Mouse (Mus musculus) testis, adult 2 months (tissue): ENCODE results near the gene Zfp541. TPM values are rescaled to one million over a fixed set of nuclear protein-coding genes. Genes with fewer than 3 reads are reported as not detected.

Experiments
- H3K27ac ChIP-seq: fragments of 200-500 bp; 2 replicates; pipeline ENCODE4 v1.5.1; 2012; ENCODE audit warnings: low read depth, low read length; ENCODE audit not compliant: control insufficient read depth, insufficient read depth
- H3K27me3 ChIP-seq: fragments of 200-500 bp; 2 replicates; pipeline ENCODE4 v1.6.1; 2012; ENCODE audit warnings: mild to moderate bottlenecking, low read length, moderate library complexity; ENCODE audit not compliant: control insufficient read depth, insufficient read depth
- H3K36me3 ChIP-seq: fragments of 200-500 bp; 2 replicates; pipeline ENCODE4 v1.6.1; 2012; ENCODE audit warnings: mild to moderate bottlenecking, low read length; ENCODE audit not compliant: control insufficient read depth, insufficient read depth
- H3K4me1 ChIP-seq: fragments of 200-500 bp; 2 replicates; pipeline ENCODE4 v1.6.1; 2012; ENCODE audit warnings: low read length; ENCODE audit not compliant: control insufficient read depth, insufficient read depth
- H3K4me3 ChIP-seq: fragments of 200-500 bp; 2 replicates; pipeline ENCODE4 v1.5.1; 2012; ENCODE audit warnings: low read depth, mild to moderate bottlenecking, low read length, moderate library complexity, mixed read lengths; ENCODE audit not compliant: control insufficient read depth
- CTCF ChIP-seq: fragments of 200-500 bp; IDR thresholded peaks from 2 replicates; pipeline ENCODE4 v1.5.1; 2012; ENCODE audit warnings: low read depth, mild to moderate bottlenecking, inconsistent platforms, low read length, moderate library complexity; ENCODE audit not compliant: control insufficient read depth, insufficient read depth, insufficient replicate concordance
- POLR2A ChIP-seq: fragments of 200-500 bp; IDR thresholded peaks from 2 replicates; pipeline ENCODE4 v1.6.1; 2012; ENCODE audit warnings: low read depth, mild to moderate bottlenecking, inconsistent platforms, low read length, moderate library complexity; ENCODE audit not compliant: control insufficient read depth
- polyA plus RNA-seq: library from polyadenylated mRNA; depleted of rRNA; stranded (reverse); fragments of >200 nt; gene quantifications from 2 replicates; pipeline ENCODE4 v1.2.3, GENCODE M21; 2012

Zfp541 gene
- polyA plus RNA-seq, 1 experiment, result 98.8 TPM

DNA sequence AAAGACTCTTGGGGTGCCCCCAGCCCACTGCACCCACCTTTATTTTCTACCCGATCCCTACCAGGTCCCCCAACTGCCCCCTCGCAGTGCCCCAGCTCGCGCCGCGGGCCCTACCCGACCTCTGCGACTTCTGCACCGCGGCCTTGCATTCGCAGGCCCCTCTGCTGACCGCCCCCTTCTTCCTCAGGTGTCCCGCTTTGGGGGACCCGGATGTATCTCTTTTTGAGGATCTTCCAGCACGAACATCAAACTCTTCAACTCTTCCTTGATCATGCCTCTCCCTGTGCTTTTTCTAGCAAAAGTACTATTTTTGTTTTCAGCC is 446 bp downstream of the Zfp541 start:
- Histone ChIP-seq H3K36me3 (no peaks in the 10 kb centered on the region; the same call in 1 of the 2 replicates), H3K27me3 (no peaks in the 10 kb centered on the region), H3K4me1 (peaks cover 3% of the 10 kb centered on the region; the same call in 1 of the 2 replicates), H3K27ac (peak overlapping the region; percentile 93), H3K4me3 (peak overlapping the region; percentile 91)
- no peak for TF ChIP-seq POLR2A
- no peak for TF ChIP-seq CTCF

DNA sequence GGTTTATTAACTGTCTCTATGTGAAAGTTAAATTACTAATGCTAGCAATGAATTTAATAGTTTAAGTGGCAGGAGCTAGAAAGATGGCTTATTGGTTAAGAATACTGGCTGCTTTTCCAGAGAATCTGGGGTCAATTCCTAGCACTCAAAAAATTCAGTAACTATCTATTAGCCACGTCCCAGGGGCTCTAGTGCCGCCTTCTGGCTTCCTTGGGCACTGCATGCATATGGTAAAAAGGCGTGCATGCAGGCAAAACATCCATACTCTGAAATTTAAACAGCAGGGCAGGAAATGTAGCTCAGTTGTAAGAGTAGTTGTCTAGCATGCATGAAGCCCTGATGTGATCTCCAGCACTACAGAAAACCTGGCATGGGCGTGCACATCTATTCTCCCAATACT is 1.9 kb downstream of the Zfp541 start:
- Histone ChIP-seq H3K27ac (no peak overlapping the region), H3K27me3 (no peaks in the 10 kb centered on the region), H3K4me1 (peaks cover 3% of the 10 kb centered on the region; the same call in 1 of the 2 replicates), H3K4me3 (no peak overlapping the region), H3K36me3 (no peaks in the 10 kb centered on the region; the same call in none of the 2 replicates)
- TF ChIP-seq CTCF (no peak), POLR2A (no peak)

DNA sequence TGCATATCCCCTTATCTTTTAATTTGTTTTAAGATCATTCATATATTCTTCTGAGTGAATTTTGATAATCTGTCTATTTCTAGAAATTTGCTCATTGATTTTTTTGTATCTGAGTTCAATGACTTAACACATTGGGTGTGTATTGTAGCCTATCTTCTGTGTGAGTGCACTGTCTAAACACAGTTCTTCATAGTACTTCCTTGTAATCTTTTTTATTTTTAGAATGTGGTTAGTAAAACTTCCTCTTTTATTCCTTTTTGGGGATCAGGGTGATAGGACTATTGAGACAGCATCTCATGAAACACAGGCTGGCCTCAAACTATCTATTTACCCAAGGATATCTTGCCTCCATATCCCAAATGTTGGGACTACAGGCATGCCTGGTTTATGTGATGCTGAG is 9.2 kb downstream of the Zfp541 start:
- Histone ChIP-seq H3K4me3 (no peak overlapping the region), H3K27me3 (no peaks in the 10 kb centered on the region), H3K27ac (no peak overlapping the region), H3K36me3 (no peaks in the 10 kb centered on the region; the same call in 1 of the 2 replicates), H3K4me1 (no peaks in the 10 kb centered on the region)
- TF ChIP-seq CTCF, result no peak
- TF ChIP-seq POLR2A, result no peak

DNA sequence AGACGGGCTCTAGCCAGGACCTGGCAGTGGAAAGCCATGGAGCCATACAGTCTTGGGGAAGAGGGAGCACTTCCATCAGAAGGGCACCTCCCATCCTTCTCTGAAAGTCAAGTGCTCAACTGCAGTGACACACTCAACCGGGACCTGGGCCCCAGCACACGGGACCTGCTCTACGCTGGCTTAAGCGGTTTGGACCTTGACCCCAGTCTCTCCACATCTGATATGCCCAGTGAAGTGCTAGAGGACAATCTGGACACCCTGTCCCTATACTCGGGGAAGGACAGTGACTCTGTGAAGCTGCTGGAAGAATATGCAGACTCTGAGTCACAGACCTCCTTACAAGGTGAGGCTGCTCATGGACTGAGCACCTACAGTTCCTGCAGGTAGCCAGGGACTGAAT is 10.3 kb downstream of the Zfp541 start:
- H3K27me3 ChIP-seq, result no peaks in the 10 kb centered on the region
- TF ChIP-seq CTCF (no peak), POLR2A (no peak)
- H3K36me3 ChIP-seq, result no peaks in the 10 kb centered on the region; the same call in none of the 2 replicates
- H3K4me1 ChIP-seq, result no peaks in the 10 kb centered on the region
- H3K4me3 ChIP-seq, result no peak overlapping the region
- no peak overlapping the region for H3K27ac ChIP-seq

DNA sequence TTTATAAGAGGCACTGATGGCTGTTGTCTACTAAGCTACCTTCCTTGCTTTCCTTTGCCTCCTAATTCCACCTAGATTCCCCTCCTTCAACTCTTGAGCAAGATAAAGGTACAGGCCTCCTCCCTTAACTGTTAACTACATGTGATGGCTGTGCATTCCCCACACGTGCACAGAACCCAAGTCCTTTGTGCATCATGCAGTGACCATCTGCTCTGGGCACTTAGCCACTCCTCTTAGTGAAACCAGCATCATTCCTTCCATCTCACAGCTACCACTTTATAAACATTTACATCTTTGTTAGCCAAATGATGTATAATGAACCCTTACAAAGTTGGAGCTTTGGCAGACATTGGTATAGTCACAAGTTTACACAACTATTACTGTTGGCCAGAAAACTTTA is 18.3 kb downstream of the Zfp541 start:
- TF ChIP-seq CTCF (no peak), POLR2A (no peak)
- no peak overlapping the region for H3K4me3 ChIP-seq
- H3K27ac ChIP-seq, result no peak overlapping the region
- H3K27me3 ChIP-seq, result no peaks in the 10 kb centered on the region
- peaks cover 4% of the 10 kb centered on the region for H3K36me3 ChIP-seq
- H3K4me1 ChIP-seq, result no peaks in the 10 kb centered on the region

DNA sequence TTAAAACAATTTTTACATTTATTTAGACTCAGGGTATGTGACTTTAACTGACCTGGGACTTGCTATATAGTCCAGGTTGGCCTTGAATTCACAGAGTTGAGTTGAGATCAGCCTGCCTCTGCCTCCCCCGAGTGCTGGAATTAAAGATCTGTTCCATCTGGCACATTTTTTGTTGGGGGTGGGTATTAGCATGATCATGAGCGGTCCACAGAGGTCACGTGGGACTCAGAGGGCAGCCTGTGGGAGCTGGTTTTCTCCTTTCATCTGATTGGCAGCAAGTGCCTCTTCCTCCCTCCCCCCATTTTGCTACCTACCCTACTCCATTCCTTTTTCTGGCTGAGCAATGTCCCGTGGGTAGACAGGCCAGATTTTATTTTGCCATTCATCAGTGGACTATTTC is 19.0 kb downstream of the Zfp541 start:
- H3K4me1 ChIP-seq, result no peaks in the 10 kb centered on the region
- H3K27me3 ChIP-seq, result no peaks in the 10 kb centered on the region
- H3K36me3 ChIP-seq, result peaks cover 4% of the 10 kb centered on the region
- no peak overlapping the region for H3K27ac ChIP-seq
- H3K4me3 ChIP-seq, result no peak overlapping the region
- TF ChIP-seq CTCF (no peak), POLR2A (no peak)

DNA sequence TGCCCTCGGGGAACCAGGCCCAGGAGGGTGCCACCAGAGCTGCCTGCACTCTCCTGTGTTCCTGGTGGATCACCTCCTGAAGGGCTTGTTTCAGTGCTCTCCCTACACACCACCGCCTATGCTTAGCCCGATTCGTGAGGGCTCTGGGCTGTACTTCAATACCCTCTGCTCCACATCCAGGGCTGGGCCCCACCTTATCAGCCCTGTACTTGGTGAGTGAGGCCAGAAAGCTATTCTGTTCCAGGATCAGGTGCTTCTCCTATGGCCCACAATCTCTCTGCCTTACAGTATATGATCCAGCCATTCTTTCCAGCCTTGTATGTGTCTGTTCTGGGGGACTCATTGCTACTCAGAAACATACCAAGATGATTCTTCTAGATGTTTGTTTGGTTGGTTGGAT is 21.7 kb downstream of the Zfp541 start:
- Histone ChIP-seq H3K27me3 (no peaks in the 10 kb centered on the region), H3K4me1 (no peaks in the 10 kb centered on the region), H3K27ac (no peak overlapping the region), H3K36me3 (peaks cover 4% of the 10 kb centered on the region), H3K4me3 (no peak overlapping the region)
- TF ChIP-seq CTCF (no peak), POLR2A (no peak)

DNA sequence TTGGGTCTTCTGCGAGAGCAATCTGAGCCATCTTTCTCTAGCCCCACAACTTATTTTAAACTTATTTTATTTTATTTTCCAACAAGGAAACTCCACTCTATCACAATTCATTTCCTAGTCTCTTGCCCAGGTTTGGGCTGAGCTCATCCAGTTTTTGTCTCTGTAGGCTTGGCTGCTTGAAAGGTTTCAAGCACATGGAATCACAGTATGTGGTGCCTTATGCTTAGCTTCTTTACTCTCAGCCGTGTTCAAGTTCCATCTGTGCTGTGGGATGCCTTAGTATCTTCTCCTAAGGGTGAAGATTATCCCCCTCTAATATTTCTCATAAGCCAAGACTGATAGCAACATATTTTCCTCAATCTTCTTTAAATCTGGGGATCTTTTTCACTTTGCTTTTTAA is 26.0 kb downstream of the Zfp541 start:
- no peak overlapping the region for H3K4me3 ChIP-seq
- no peaks in the 10 kb centered on the region for H3K4me1 ChIP-seq
- no peak overlapping the region for H3K27ac ChIP-seq
- H3K36me3 ChIP-seq, result peaks cover 3% of the 10 kb centered on the region
- TF ChIP-seq POLR2A, result no peak
- no peaks in the 10 kb centered on the region for H3K27me3 ChIP-seq

DNA sequence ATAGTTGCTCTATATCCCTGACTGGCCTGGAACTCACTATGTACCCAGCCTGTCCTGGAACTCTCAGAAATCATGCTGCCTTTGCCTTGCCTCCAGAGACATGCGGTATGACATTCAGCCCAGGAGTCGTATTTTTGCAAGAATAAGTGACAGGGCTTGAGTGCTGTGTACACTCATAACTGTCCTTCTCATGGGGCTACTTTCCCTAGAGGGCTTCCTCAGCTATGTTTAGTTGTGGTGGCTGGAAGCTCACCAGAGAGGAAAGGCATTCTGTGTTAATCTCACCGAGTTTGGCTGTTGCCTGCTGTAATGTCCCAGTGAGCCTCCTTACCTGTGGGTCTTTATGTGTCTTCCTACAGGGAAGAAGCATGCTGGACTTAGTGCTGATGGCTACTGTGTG is 33.0 kb downstream of the Zfp541 start:
- Histone ChIP-seq H3K27me3 (no peaks in the 10 kb centered on the region), H3K36me3 (peaks cover 3% of the 10 kb centered on the region), H3K27ac (no peak overlapping the region), H3K4me3 (no peak overlapping the region), H3K4me1 (peaks cover 3% of the 10 kb centered on the region)
- no peak for TF ChIP-seq POLR2A
- TF ChIP-seq CTCF, result no peak
